Mouse (Mus musculus): Measurements from ENCODE around the gene Nccrp1. TPM values are rescaled to one million over a fixed set of nuclear protein-coding genes. Genes with fewer than 3 reads are reported as not detected.
"Not testable (repeated sequence)": the region's sequence is repeated elsewhere in the genome, so short reads cannot be mapped to it uniquely, and the experiment has no call there.

The Nccrp1 gene
- polyA plus RNA-seq, 1 experiment from 2014 or later, result not detected

DNA sequence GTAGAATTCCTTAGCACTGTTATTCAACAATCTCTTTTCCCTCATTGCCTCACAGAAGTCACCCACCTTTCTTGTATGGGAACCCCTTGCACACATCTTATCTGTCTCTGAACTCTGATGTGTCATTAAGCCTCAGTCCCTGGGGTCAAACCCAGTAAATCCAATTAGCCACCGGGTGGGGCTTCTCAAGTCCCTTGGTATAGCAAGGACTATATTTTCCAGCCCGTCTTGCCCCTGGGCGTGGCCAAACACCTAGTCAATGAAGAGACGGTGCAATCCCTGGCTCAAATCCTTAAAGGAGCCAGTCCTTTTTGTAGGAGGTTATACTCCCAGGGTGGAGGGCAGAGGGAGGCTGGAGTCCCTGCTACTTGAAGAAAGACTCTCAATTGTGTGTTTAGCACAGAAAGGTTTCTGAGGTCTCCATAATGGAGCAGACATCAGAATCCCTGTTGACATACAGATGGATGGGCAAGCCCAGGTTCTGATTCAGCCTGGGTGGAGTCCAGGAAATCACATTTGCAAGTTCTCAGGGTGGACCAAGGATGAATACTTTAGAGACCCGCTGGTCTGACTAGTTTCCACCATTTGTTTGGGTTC lies 9.0 kb upstream of the Nccrp1 start:
- DNase-seq (ENCODE audit: low read depth, low spot score) (no peak), ATAC-seq (no peak)
- in situ Hi-C loops (cut with MboI; ENCODE audit: low pct_unique_long_range_greater_than_20kb), result no loop called here
- no peaks in the 10 kb centered on the region for H3K27me3 ChIP-seq
- CTCF ChIA-PET, result no interaction called here
- POLR2A ChIA-PET, result no interaction called here
- no peak for TF ChIP-seq CTCF (IDR thresholded peaks at IDR 0.05)

- no peak for ATAC-seq
- peaks cover 3% of the 10 kb centered on the region for H3K27me3 ChIP-seq
- ChIA-PET CTCF (no interaction called here), POLR2A (no interaction called here)
- no peak for TF ChIP-seq CTCF (IDR thresholded peaks at IDR 0.05)
- in situ Hi-C loops (cut with MboI; ENCODE audit: low pct_unique_long_range_greater_than_20kb), result no loop called here
- DNase-seq (ENCODE audit: low read depth, low spot score), result no peak
These were observed 6.0 kb upstream of the Nccrp1 start for GRCm38 (mm10) chr7:28553076-28553475.

GRCm38 (mm10) chr7:28547628-28548027 lies 574 bp upstream of the Nccrp1 start:
- CTCF ChIA-PET, result no interaction called here
- no peak for DNase-seq (ENCODE audit: low read depth, low spot score)
- H3K27me3 ChIP-seq, result peaks cover 25% of the 10 kb centered on the region
- POLR2A ChIA-PET, result no interaction called here
- ATAC-seq, result no peak
- in situ Hi-C loops (cut with MboI; ENCODE audit: low pct_unique_long_range_greater_than_20kb), result no loop called here
- TF ChIP-seq CTCF (IDR thresholded peaks at IDR 0.05), result no peak

DNA sequence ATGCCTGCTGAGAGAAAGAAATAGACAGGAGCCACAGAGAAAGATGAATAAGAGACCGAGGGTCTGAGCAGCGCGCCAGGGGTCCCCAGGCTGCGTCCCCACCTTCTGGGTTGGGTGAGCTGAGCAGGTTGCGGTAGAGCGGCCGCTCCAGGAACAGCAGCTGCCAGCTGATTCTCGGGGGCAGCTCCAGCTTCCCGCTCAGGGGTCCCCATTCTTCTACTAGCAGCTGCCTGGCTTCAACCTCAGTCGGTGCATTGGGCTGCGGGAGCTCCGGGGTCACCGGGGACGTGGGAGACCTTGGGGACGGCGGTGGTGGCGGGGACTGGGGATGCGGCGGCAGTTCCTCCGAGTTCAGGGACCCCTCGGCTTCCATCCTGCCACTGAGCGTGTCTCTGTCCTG lies 405 bp downstream of the Nccrp1 start:
- ATAC-seq, result no peak
- H3K27me3 ChIP-seq, result peaks cover 25% of the 10 kb centered on the region
- ChIA-PET CTCF (no interaction called here), POLR2A (no interaction called here)
- no peak for DNase-seq (ENCODE audit: low read depth, low spot score)
- in situ Hi-C loops (cut with MboI; ENCODE audit: low pct_unique_long_range_greater_than_20kb), result no loop called here
- TF ChIP-seq CTCF (IDR thresholded peaks at IDR 0.05), result no peak

DNA sequence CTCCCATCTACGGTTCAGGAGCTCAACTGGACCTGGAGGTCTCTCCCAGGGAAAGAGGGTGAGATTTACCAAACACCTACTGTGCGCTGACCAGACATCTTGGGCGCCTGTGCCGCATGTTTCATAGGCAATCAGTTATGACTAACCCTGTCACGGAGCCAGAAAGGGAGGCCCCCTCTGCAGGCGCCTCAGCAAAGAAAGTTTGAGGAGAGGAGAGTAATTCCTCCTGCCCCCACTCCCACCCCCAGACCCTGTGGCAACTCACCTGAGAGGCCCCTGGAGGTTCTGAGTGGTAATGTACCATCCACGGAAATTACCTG lies 1.2 kb downstream of the Nccrp1 start:
- H3K27me3 ChIP-seq, result peaks cover 26% of the 10 kb centered on the region
- DNase-seq (ENCODE audit: low read depth, low spot score) (no peak), ATAC-seq (no peak)
- no peak for TF ChIP-seq CTCF (IDR thresholded peaks at IDR 0.05)
- in situ Hi-C loops (cut with MboI; ENCODE audit: low pct_unique_long_range_greater_than_20kb), result no loop called here
- ChIA-PET CTCF (interaction anchor here (1.2 kb wide), 1 partner anchor 15 kb away, joined by 3 read pairs; no protein-coding TSS in a partner anchor), POLR2A (no interaction called here)

DNA sequence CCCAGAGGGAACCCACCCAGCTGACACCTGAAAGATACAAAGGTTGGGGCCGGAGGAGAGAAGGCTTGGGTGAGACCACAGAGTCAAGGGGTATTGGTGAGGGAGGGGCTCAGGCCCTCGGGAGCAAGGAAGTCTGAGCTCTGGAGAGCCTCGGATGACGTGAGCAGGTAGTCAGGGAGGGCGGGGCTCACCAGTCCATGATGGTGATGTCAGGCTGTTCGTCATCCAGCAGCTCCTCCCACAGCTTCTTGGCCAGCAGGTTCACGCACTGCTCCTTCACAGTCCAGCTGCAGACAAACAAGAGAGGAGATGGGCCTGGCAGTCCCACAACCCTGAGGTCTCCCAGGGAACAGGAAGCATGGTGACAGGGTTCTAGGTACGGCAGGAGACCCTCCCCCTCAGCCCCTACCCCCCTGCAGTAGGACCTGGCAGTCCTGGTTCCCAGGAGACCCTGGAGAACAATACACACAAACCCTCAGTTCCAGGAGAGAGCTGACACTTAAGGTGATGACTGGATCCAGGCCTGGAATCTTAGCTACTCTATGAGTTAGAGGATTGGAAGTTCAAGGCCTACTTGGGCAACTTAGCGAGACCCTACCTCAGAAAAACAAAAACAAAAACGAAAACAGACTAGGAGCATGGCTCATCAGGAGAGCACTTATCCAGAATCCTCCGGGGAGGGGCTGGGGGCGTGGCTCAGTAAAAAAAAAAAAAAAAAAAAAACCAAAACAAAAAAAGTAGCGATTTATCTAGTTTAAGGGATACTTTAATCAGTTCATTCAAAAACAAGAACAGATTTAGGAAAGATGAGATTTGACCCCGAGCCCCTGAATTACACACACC lies 1.8 kb downstream of the Nccrp1 start:
- CTCF ChIA-PET, result interaction anchor here (1.2 kb wide), 1 partner anchor 16 kb away, joined by 3 read pairs; no protein-coding TSS in a partner anchor
- POLR2A ChIA-PET, result no interaction called here
- TF ChIP-seq CTCF (IDR thresholded peaks at IDR 0.05), result no peak
- no peak for DNase-seq (ENCODE audit: low read depth, low spot score)
- no peak for ATAC-seq
- peaks cover 25% of the 10 kb centered on the region for H3K27me3 ChIP-seq
- in situ Hi-C loops (cut with MboI; ENCODE audit: low pct_unique_long_range_greater_than_20kb), result no loop called here

DNA sequence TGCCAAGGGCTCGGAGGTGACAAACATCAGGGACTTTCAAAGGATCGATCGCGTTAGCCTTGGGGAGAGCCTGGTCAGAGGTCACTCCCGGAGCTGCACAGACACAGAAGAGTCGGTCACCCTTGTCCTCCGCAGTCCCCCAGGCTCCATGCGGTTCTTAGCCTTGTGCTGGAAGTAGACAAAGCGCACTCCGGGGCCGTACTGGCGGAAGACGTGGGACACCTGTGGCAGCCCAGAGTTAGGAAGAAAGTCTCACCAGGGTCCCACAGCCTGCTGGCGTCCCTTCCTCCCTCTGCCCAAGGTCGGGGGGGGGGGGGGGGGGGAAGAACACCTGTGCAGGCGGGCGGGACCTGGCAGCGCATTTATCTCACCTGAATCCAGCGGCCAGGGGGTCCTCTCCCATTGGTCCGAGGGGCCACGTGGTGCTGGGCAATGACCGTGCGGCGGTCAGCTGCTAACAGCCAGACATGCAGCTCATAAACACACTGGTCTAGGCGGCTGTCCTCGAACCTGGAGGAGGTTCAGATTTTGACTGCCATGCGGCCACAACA lies 2.9 kb downstream of the Nccrp1 start:
- POLR2A ChIA-PET, result no interaction called here
- no peak for DNase-seq (ENCODE audit: low read depth, low spot score)

GRCm38 (mm10) chr7:28540526-28540925 lies 6.5 kb downstream of the Nccrp1 start, which contains the start of gene Sycn:
TSS of gene Sycn (plus strand) at chr7:28540885.
- DNase-seq (ENCODE audit: low read depth, low spot score) (no peak), ATAC-seq (no peak)
- ChIA-PET CTCF (no interaction called here), POLR2A (no interaction called here)
- peaks cover 24% of the 10 kb centered on the region for H3K27me3 ChIP-seq
- TF ChIP-seq CTCF (IDR thresholded peaks at IDR 0.05), result no peak
- in situ Hi-C loops (cut with MboI; ENCODE audit: low pct_unique_long_range_greater_than_20kb), result no loop called here

More for the DNA sequence above, 2.9 kb downstream of the Nccrp1 start:
- no peak for TF ChIP-seq CTCF (IDR thresholded peaks at IDR 0.05)
- in situ Hi-C loops (cut with MboI; ENCODE audit: low pct_unique_long_range_greater_than_20kb), result no loop called here
- peaks cover 33% of the 10 kb centered on the region for H3K27me3 ChIP-seq
- CTCF ChIA-PET, result interaction anchor here (2.3 kb wide), 1 partner anchor 16 kb away, joined by 6 read pairs; no protein-coding TSS in a partner anchor
- ATAC-seq, result no peak

DNA sequence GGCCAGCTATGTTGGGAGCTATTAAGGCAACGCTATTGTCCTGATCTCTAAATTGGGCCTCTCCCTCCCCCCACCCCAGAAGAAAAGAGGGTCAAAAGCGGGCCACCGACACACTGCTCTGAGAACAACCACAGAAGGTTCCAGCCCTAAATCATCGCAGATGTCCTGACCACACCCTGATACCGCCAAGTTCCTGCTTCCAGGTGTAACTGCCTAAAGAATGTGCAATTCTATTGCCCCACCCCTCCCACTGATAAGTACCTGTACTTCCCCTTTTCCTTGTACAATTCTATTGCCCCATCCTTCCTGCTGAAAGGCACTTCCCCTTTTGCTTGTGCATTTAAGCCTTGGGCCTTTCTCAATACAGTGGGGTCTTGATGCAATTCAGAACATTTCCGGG lies 8.2 kb downstream of the Nccrp1 start:
- POLR2A ChIA-PET, result interaction anchor here (0.9 kb wide), 1 partner anchor 13 kb away, joined by 3 read pairs; no protein-coding TSS in a partner anchor
- peaks cover 12% of the 10 kb centered on the region for H3K27me3 ChIP-seq
- ATAC-seq; DNase-seq (ENCODE audit: low read depth, low spot score); CTCF ChIA-PET; in situ Hi-C loops (cut with MboI; ENCODE audit: low pct_unique_long_range_greater_than_20kb): not testable (repeated sequence)

- ChIA-PET CTCF (no interaction called here), POLR2A (no interaction called here)
- no peaks in the 10 kb centered on the region for H3K27me3 ChIP-seq
- DNase-seq (ENCODE audit: low read depth, low spot score) (no peak), ATAC-seq (no peak)
- in situ Hi-C loops (cut with MboI; ENCODE audit: low pct_unique_long_range_greater_than_20kb), result no loop called here
- TF ChIP-seq CTCF (IDR thresholded peaks at IDR 0.05), result no peak
These were observed 15.0 kb downstream of the Nccrp1 start for GRCm38 (mm10) chr7:28532005-28532404.

All from Patski (cell line).